Mouse (Mus musculus): ENCODE measurements at regions not wholly inside any gene's neighbourhood (a gene's known extent, or its start where the extent isn't known, plus 50 kb on each side); places are given as distances from the start of the nearest gene placed in this dataset.

DNA sequence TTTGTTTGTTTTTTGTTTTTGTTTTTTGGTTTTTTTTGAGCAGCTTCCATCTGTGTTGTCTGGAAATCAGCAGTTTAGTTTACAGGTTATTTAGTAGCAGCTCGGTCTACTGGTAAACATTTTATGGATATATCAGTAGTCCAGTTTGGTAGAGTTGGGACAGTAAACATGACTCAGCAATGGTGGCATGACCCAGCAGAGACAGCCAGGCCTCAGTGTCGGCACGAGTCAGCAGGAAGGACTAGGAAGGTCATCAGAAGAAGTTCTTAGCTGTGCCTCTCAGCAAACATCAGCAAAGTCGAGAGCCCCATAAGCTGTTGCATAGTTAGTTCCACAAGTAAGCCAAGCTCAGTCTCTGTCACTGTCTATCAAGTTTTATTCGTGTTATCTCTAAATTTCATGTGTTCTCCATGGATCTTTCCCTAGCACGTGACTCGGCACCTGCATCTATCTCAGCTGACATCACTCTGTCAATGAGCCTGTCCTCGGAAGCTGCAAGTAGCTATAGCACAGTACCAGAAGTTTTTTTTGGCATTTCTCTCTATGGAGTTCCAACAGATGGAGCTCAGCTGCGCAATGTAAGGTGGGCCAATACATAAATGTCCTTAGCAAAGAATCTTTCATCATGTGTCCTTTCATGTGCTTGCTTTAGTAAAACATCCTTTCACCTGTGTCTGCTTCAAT lies 71.3 kb downstream of the Ackr3 start:
- TF ChIP-seq POLR2A (IDR thresholded peaks at IDR 0.05; ENCODE audit: low read depth, low read length): no peak
- TF ChIP-seq CTCF (IDR thresholded peaks at IDR 0.05; ENCODE audit: borderline replicate concordance, insufficient read depth, low read length): no peak
